Mouse (Mus musculus): ENCODE data around the gene Zscan10.
"Not testable (repeated sequence)": the region's sequence is repeated elsewhere in the genome, so short reads cannot be mapped to it uniquely, and the experiment has no call there.

Zscan10 gene

GRCm38 (mm10) chr17:23587253-23587652, 13.4 kb upstream of the Zscan10 start:
- DNase-seq (ENCODE audit: low read depth, low spot score) = no peak

GRCm38 (mm10) chr17:23592208-23592925, 8.3 kb upstream of the Zscan10 start:
- DNase-seq (ENCODE audit: low read depth, low spot score) = peak; percentile 91

GRCm38 (mm10) chr17:23592926-23593300, 7.7 kb upstream of the Zscan10 start:
- no peak for DNase-seq (ENCODE audit: low read depth, low spot score)

- not testable (repeated sequence) for DNase-seq (ENCODE audit: low read depth, low spot score)
Measured at GRCm38 (mm10) chr17:23595139-23595538, 5.5 kb upstream of the Zscan10 start.

GRCm38 (mm10) chr17:23598582-23599552, 1.8 kb upstream of the Zscan10 start, which contains the start of gene Zfp13:
TSS of gene Zfp13 (minus strand) at chr17:23599487.
- peak; percentile 94 for DNase-seq (ENCODE audit: low read depth, low spot score)

GRCm38 (mm10) chr17:23599605-23600063, 1.0 kb upstream of the Zscan10 start:
- DNase-seq (ENCODE audit: low read depth, low spot score) = no peak

GRCm38 (mm10) chr17:23601836-23602585, 1.4 kb downstream of the Zscan10 start:
- DNase-seq (ENCODE audit: low read depth, low spot score) = no peak

- DNase-seq (ENCODE audit: low read depth, low spot score) = no peak
Measured at GRCm38 (mm10) chr17:23603077-23603476, 2.4 kb downstream of the Zscan10 start.

- DNase-seq (ENCODE audit: low read depth, low spot score) = peak; percentile 76
Measured at GRCm38 (mm10) chr17:23603542-23603941, 2.9 kb downstream of the Zscan10 start.

- DNase-seq (ENCODE audit: low read depth, low spot score) = no peak
Measured at GRCm38 (mm10) chr17:23604394-23604793, 3.7 kb downstream of the Zscan10 start.

- no peak for DNase-seq (ENCODE audit: low read depth, low spot score)
Measured at GRCm38 (mm10) chr17:23605220-23605619, 4.6 kb downstream of the Zscan10 start.

GRCm38 (mm10) chr17:23609612-23610011, 9.0 kb downstream of the Zscan10 start:
- no peak for DNase-seq (ENCODE audit: low read depth, low spot score)

GRCm38 (mm10) chr17:23610361-23610800, 9.7 kb downstream of the Zscan10 start:
- peak; percentile 93 for DNase-seq (ENCODE audit: low read depth, low spot score)

GRCm38 (mm10) chr17:23617087-23617486, 16.4 kb downstream of the Zscan10 start:
- peak; percentile 67 for DNase-seq (ENCODE audit: low read depth, low spot score)

GRCm38 (mm10) chr17:23620351-23620750, 19.7 kb downstream of the Zscan10 start:
- peak; percentile 83 for DNase-seq (ENCODE audit: low read depth, low spot score)

- DNase-seq (ENCODE audit: low read depth, low spot score) = no peak
Measured at GRCm38 (mm10) chr17:23627813-23628212, 27.2 kb downstream of the Zscan10 start.

GRCm38 (mm10) chr17:23630195-23631020, 29.8 kb downstream of the Zscan10 start:
- peak; percentile 90 for DNase-seq (ENCODE audit: low read depth, low spot score)

- DNase-seq (ENCODE audit: low read depth, low spot score) = no peak
Measured at GRCm38 (mm10) chr17:23631241-23631640, 30.6 kb downstream of the Zscan10 start.

- no peak for DNase-seq (ENCODE audit: low read depth, low spot score)
Measured at GRCm38 (mm10) chr17:23644613-23645495, 44.2 kb downstream of the Zscan10 start, which contains the start of gene Mmp25. TSS of gene Mmp25 (minus strand) at chr17:23645277.
